Mouse (Mus musculus): ENCODE results near the gene Camkv.
A peak's percentile ranks its signal among the peaks of the same experiment; 100 is the strongest.

The Camkv gene

DNA sequence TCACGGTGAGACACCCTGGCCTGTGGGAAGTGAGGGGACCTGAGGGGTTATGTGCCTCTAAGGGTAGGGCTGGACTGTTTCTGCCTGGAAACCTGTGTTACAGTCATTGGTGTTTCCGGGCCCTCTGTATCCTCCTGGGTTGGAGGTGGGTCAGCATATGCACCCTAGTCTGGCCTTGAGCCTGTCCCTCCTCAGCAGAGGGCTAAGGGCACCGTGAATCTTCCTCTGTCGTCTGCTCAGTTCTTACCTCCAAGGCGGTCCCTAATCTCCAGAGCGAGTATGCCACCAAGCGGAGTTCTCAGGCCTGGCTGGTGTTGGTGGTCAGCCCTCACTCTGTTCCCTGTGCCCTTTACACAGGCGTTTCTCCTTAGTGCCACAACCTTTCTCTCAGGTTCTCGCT is 27.4 kb downstream of the Camkv start:
- DNase-seq (ENCODE audit: low spot score) = no peak

DNA sequence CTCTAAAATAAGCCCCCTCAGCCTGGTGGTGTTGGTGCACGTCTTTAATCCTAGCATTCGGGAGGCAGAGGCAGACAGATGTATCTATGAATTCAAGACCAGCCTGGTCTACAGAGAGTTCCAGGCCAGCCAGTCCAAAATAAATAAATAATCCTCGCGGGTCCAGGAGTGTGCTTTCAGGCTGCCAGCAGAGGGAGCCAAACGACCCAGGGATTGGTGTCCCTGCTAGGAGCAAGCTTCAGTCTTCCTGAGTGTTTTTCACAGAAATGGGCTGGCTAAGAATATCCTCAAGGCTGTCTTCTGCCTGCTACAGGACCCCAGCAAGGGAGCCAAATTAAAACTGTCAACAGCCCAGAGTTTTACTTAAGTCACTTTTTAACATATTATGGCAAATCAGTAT is 28.2 kb downstream of the Camkv start:
- peak; percentile 89 for DNase-seq (ENCODE audit: low spot score)

DNA sequence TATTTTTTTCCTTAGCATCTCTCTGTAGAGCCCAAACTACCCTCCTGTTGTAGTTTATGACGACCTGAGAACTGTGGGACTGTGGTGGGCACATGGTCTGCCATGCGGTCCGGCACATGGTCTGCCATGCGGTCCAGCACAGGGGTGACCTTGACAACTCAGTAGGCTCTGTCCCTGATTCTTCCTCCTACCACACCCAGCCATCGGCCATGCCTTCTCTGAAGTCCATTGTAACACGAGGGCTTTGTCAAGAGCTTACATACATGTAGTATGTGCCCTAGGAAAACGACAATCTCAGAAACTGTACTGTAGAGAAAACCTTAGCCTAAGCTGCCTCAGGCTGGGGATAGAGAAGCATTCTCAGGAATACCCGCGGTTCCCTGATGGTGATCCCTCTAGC is 29.2 kb downstream of the Camkv start:
- DNase-seq (ENCODE audit: low spot score) = no peak

DNA sequence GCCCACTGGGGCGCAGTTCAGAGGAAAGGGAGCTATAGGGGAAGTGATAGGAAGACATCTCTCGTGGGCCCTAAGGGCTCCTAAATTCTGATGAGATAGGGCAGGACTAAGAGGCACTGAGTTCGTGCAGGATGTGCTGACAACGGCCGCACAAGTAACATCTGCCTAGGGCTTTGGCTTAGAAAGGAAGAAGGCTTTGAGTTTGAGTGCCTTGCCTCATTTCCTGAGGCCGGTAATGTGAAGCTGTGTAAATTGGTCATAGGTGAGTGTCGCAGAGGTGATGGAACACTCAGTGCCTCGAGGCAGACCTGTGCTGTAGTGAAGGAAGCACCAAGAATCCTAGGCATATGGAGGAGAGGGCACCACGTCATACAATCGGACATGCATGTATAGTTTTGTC is 31.2 kb downstream of the Camkv start:
- DNase-seq (ENCODE audit: low spot score) = no peak

DNA sequence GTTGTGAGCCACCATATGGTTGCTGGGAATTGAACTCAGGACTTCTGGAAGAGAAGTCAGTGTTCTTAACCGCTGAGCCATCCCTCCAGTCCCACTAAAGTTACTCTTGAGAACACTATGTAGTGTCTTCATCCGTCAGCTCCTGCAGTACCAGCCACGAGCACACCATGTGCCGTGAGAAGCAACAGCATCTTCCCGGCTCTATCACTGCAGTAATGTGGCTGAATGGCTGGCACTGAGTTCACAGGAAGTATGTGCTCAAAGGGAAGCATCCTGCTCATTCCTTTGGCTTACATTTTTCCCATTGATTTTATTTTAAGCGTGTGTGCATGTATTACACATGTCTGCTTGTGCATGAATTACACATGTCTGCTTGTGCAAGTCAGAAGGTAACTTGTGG is 32.0 kb downstream of the Camkv start:
- no peak for DNase-seq (ENCODE audit: low spot score)

DNA sequence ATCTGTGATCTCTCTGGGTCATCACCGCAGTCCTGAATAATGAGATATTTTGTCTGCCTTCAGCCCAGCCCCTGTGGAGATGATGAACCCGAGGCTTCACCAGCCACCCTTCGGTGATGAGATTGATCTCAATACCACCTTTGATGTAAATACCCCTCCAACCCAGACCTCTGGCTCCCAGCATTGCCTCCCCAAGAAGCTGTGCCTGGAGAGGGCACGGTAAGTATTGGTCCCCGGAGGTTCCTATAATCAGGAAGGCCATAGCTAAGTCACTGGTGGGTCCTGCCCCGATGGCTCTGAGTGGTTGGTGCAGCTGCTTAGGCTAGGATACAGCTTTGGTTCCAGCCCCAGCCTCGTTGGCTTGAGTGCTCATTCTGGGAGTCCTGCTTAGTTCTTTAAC is 33.1 kb downstream of the Camkv start:
- DNase-seq (ENCODE audit: low spot score) = no peak

DNA sequence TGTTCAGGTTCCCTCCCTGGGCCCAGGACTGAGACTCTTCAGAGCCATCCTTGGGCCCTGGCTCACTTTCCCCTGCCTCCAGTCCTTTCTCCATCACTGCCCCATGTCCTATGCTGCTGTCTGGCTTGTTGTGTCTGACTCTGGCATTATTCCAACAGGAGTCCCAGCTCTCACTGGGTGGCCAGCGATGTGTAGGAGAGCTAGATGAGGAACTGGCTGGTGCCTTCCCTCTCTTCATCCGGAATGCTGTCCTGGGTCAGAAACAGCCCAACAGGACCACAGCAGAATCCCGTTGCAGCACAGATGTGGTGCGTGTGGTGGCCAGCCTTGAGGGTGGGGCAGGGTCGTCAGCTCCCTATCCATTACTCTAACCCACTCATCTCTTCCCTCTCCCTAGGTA is 34.8 kb downstream of the Camkv start:
- DNase-seq (ENCODE audit: low spot score) = no peak

- peak; percentile 28 for DNase-seq (ENCODE audit: low spot score)
These were observed 36.4 kb downstream of the Camkv start for GRCm38 (mm10) chr9:107971690-107972541.

DNA sequence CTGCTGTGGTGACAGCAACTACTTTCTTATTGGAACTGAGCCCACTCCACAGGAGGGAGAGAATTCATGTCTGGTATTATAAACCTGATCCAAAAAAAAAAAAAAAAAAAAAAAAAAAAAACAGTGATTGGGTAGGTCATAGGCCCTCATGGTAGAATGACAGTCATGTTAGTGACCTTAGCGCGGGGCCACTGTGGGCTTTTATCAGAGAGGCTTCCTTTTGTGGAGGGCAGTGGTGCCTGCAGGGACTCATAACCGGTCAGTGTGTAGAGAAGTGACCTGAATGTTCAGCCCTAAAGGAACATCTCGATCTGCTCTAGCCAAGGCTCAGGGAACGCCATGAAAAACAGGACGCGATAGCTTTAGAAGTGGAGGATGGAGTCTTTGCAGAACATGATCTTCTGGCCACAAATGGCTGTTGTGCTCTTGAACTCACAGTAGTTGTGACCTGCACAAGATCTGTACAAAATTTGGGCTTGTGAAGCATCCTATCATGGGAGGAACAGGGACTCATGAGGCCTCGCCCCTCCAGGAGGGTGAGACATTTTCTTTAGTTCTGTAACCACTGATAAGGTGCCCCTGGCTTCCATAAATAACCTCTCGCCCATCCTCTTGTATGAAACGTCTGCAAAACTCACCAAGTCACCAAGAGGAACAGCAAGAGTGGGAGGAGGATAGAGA is 39.2 kb downstream of the Camkv start:
- no peak for DNase-seq (ENCODE audit: low spot score)

GRCm38 (mm10) chr9:107975399-107976386 is 40.2 kb downstream of the Camkv start, which contains the start of gene Uba7:
Gene Uba7, plus strand, starts transcription at chr9:107975505.
- peak; percentile 49 for DNase-seq (ENCODE audit: low spot score)

GRCm38 (mm10) chr9:107978815-107979214 is 43.3 kb downstream of the Camkv start:
- no peak for DNase-seq (ENCODE audit: low spot score)

GRCm38 (mm10) chr9:107981684-107982605 is 46.5 kb downstream of the Camkv start:
- no peak for DNase-seq (ENCODE audit: low spot score)

DNA sequence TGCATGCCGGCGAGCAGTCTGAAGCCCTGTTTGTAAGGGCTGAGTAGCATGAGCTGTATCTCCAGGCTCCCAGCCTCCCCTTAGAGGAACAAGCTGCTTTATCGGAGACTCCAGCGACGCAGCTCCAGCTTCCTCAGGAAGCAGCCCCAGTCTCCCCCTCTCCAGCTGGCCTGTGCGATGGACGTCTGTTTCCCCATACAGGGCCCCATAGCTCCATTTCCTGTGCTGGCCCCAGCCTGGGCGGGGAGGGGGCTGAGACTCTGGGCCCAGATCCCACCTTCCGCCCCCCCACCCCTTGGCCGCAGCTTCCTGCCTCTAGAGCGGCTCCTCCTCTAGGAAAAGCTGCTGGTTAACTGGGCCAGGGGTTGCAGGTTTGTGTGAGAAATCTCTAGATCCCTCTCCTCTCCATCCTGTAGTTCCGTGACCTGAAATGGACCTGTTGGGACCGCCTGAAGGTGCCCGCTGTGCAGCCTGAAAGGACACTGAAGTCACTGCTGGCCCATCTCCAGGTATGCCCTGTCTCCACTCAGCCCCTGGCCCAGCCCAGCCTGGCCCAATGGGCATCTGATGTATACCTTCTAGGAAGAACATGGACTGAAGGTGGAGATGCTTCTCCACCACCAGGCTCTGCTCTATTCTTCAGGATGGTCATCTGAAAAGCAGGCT is 47.3 kb downstream of the Camkv start, which contains the start of gene Gm20661:
Gene Gm20661, plus strand, starts transcription at position 378 of the 666 bp plus-strand sequence.
- peak; percentile 21 for DNase-seq (ENCODE audit: low spot score)

DNA sequence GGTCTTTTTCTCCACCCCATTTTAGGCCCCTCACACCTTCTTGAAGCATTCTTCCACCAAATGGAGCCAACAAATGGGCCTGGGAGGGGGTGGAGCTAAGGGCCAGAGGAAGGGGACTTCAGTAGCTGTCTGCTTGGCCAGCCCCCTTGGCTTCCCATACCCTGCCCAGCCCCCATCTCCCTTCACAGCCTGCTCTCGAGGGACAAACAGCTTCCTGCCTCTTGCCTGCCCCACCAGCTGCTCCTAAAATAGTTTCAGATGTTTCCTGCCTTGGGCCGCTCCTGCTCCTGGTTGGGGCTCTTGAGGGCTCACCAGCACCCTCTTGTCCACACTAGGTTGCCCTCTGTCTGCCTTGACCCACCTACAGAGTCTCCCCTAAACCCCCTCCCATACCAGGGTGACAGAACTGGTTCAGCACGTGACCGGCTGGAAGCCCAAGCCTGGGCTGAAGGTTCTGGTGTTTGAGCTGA is 48.0 kb downstream of the Camkv start:
- peak; percentile 21 for DNase-seq (ENCODE audit: low spot score)

DNA sequence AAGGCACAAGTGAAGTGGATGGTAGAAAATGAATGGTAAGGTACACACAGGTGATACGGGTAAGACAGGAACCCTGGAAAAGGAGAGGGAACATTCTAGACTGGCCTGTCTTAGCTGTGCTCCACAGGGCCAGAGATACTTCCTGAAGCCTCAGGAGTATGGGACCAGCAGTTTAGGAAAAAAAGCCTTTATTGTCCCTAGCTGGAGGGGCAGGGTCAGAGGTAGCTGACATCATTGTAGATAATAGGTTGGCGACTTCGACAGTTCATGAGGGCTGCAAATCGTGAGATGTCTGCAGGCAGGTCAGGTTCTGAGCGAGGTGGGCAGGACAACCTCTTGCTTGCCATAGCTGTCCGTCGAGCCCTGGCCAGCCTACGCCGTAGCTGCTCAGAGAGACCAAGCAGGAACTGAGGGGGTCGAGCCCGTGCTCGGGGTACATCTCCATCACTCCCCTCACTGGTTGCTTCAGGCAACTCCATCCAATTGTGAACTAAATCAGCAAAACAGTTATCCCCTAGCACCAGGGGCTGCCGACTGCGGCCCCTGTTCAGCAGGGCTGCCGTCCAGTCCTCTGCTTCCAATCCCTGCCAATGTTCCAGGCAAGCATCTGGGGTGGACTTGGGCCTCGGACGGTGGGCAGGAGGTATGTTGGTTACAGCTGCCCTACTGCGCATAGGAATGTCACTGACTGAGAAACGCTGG is 48.7 kb downstream of the Camkv start:
- DNase-seq (ENCODE audit: low spot score) = no peak

DNA sequence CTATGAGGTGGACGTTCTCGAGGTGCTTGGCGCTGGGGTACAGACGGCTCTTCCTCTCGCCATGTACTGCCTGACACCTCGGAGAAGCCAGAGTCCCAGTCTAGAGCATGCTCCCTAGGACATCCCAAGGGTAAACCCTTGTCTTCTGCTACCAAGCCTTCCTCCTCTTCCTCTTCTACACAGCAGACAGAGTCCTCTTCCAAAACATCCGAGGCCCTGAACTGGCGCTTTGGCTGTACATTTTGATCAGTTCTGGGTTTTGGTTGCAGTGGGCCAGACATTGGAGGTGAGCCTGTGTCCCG is 49.2 kb downstream of the Camkv start:
- no peak for DNase-seq (ENCODE audit: low spot score)

DNA sequence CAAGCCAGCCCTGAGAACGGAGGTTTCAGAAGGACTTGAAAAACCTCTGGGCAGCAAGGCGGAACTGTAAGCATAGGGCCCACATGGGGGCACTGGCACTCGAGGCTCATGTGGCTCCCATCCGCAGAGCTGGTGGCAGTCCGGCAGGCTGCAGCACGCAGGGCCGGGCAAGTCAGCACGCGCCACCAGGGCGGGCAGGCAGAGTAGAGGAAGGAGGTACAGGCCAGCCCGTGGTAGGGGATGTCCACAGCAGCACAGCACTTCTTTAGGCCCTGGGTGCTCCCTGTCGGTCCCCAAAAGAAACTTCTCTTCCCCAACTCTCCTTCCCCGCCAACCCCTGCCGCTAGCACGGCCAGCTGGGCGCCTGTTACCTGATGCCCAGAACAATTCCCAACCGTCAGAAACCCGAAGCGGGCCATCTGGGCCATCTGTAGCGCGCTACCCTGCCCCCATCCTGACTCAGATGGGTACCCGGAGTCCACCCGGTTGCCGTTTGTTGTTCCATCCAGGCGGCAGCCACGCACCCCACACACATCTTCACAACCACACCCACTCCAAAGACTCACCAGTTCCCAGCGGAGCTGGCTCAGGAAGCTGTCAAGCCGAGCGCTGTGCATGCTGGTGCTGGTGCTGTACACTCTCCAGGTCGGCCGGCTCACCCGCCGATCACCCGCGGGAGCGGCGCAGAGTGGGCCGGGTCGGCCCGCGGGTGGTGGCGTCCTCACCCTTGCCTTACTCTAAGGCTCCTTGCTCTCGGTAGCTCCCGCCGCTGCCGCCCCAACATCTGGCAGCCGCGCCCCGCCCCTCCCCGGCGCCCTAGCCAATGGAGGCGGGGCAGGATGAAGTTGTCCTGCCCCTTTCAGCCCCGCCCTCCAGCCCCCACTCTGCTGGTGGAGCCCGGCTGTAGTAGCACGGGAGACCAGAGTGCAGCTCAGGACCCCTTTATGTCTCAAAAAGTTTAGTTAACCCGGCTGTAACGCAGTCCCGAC is 50.0 kb downstream of the Camkv start, which contains the start of gene Inka1:
Gene Inka1, minus strand, starts transcription at position 749 of the 989 bp plus-strand sequence.
- DNase-seq (ENCODE audit: low spot score) = peak; percentile 85

- DNase-seq (ENCODE audit: low spot score) = peak; percentile 85
These were observed 50.9 kb downstream of the Camkv start for GRCm38 (mm10) chr9:107986376-107986775.
